ENCODE assay signal across 10 mouse cellular contexts in the genomic region with DNA sequence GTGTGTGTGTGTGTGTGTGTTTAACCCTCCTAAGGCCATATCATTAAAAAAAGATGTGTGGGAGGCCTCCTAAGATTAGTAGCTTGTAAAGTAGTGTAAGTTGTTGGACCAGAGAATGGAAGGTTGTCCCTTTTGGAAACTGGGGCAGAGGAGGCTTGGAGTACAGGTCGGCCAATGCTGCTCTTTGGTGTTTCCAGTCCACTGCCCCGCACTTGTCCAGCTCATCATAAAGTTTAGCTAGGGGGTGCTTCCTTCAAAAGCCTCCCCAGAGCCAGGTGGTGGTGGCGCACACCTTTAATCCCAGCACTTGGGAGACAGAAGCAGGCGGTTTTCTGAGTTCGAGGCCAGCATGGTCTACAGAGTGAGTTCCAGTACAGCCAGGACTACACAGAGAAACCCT. TPM values are rescaled to one million over a fixed set of nuclear protein-coding genes. Genes with fewer than 3 reads are reported as not detected.
DNase-seq lines count a peak whose midpoint lies in the region; ATAC-seq and TF ChIP-seq lines count a peak whose summit lies in the region.
"Had no signal": no experiment of that assay in that cellular context is flagged by ENCODE, and none has a peak within 500 bp of the region (broad histone marks: within the 10 kb centered on the region; RNA-seq: fewer than 3 reads in every experiment).

No protein-coding gene starts in this region.

- H3K27ac ChIP-seq in lung, postnatal 0 days (ENCODE audit: low read length) = peak overlapping the region; percentile 90
- no peak overlapping the region for H3K27ac ChIP-seq in hindbrain, embryonic 14.5 days
- H3K27ac ChIP-seq in limb, embryonic 15.5 days = peak overlapping the region; percentile 90
- peak overlapping the region; percentile 72 for H3K27ac ChIP-seq in stomach, embryonic 16.5 days (ENCODE audit: low read length)

- peak overlapping the region; percentile 85 for H3K4me2 ChIP-seq in lung, postnatal 0 days (replicated peaks; ENCODE audit: low read depth, low read length)
- H3K4me2 ChIP-seq in hindbrain, embryonic 14.5 days (replicated peaks) = peak overlapping the region; percentile 55
- peak overlapping the region; percentile 65 for H3K4me2 ChIP-seq in limb, embryonic 15.5 days
- peak overlapping the region; percentile 66; the same call in 1 of the 2 replicates for H3K4me2 ChIP-seq in stomach, embryonic 16.5 days (ENCODE audit: low read depth, low read length)

- H3K9ac ChIP-seq in lung, postnatal 0 days (replicated peaks; ENCODE audit: low read depth) = no peak overlapping the region
- H3K9ac ChIP-seq in hindbrain, embryonic 14.5 days = no peak overlapping the region
- no peak overlapping the region for H3K9ac ChIP-seq in limb, embryonic 15.5 days
- no peak overlapping the region; the same call in 1 of the 2 replicates for H3K9ac ChIP-seq in stomach, embryonic 16.5 days (ENCODE audit: low read length)

- no peak overlapping the region; the same call in 1 of the 2 replicates for H3K4me3 ChIP-seq in lung, postnatal 0 days (ENCODE audit: low read depth, low read length)
- H3K4me3 ChIP-seq in hindbrain, embryonic 14.5 days (replicated peaks; ENCODE audit: low read length) = 0 out of 2 replicates have a peak overlapping the region, but pooled peaks have one; percentile 70
- peak overlapping the region; percentile 64 for H3K4me3 ChIP-seq in limb, embryonic 15.5 days
- peak overlapping the region; percentile 62 for H3K4me3 ChIP-seq in stomach, embryonic 16.5 days (replicated peaks; ENCODE audit: low read length)

- no peak for ATAC-seq in lung, postnatal 0 days
- ATAC-seq in hindbrain, embryonic 14.5 days (ENCODE audit: low FRiP score) = no peak
- no peak for ATAC-seq in limb, embryonic 15.5 days (ENCODE audit: insufficient number of reproducible peaks, low FRiP score, low TSS enrichment, low read depth)
- ATAC-seq in stomach, embryonic 16.5 days (ENCODE audit: insufficient read depth, low FRiP score) = no peak
- no peak for ATAC-seq in granulocyte monocyte progenitor cell, adult 5-6 weeks (replicated peaks; ENCODE audit: poor library complexity, severe bottlenecking)

- DNase-seq in lung, postnatal 0 days (ENCODE audit: low spot score) = no peak
- DNase-seq in lung, postnatal 36 days = no peak
- no peak for DNase-seq in hindbrain, embryonic 14.5 days (ENCODE audit: low spot score)
- DNase-seq in spleen, postnatal 10 days (ENCODE audit: low spot score in 2 of 2) = no peak
- DNase-seq in adipocyte (ENCODE audit: low spot score) = no peak
- DNase-seq: cerebellum, adult 8-10 months had no signal

- H3K4me1 ChIP-seq in lung, postnatal 0 days (ENCODE audit: insufficient read depth, low read depth, low read length) = peaks cover 7% of the 10 kb centered on the region; the same call in 1 of the 2 replicates
- 0 out of 2 replicates have a peak, but pooled peaks cover 4% of the 10 kb centered on the region for H3K4me1 ChIP-seq in hindbrain, embryonic 14.5 days (replicated peaks; ENCODE audit: control insufficient read depth, insufficient read depth, low read length)
- peaks cover 35% of the 10 kb centered on the region for H3K4me1 ChIP-seq in limb, embryonic 15.5 days
- H3K4me1 ChIP-seq in stomach, embryonic 16.5 days (ENCODE audit: control insufficient read depth, insufficient read depth, low read length) = peaks cover 5% of the 10 kb centered on the region; the same call in 1 of the 2 replicates

- no peaks in the 10 kb centered on the region for H3K36me3 ChIP-seq in lung, postnatal 0 days (ENCODE audit: insufficient read depth, low read length)
- H3K36me3 ChIP-seq in hindbrain, embryonic 14.5 days (replicated peaks; ENCODE audit: control insufficient read depth, insufficient read depth) = no peaks in the 10 kb centered on the region
- no peaks in the 10 kb centered on the region for H3K36me3 ChIP-seq in limb, embryonic 15.5 days
- H3K36me3 ChIP-seq in stomach, embryonic 16.5 days (ENCODE audit: control insufficient read depth, insufficient read depth, low read length) = no peaks in the 10 kb centered on the region

- 91% methylated on average over 5 of the region's 5 CpGs for WGBS in lung, postnatal 0 days
- 90% methylated on average over 5 of the region's 5 CpGs for WGBS in hindbrain, embryonic 14.5 days
- 75% methylated on average over 5 of the region's 5 CpGs for WGBS in limb, embryonic 15.5 days
- WGBS in stomach, embryonic 16.5 days = 84% methylated on average over 5 of the region's 5 CpGs

- TF ChIP-seq EP300 in lung, postnatal 0 days (IDR thresholded peaks at IDR 0.05) = no peak

- H3K27me3 ChIP-seq in lung, postnatal 0 days (replicated peaks; ENCODE audit: insufficient read depth, low read length) = no peaks in the 10 kb centered on the region
- H3K27me3 ChIP-seq in hindbrain, embryonic 14.5 days (ENCODE audit: control insufficient read depth, insufficient read depth, low read length) = no peaks in the 10 kb centered on the region
- H3K27me3 ChIP-seq in limb, embryonic 15.5 days = no peaks in the 10 kb centered on the region
- H3K27me3 ChIP-seq in stomach, embryonic 16.5 days (ENCODE audit: control insufficient read depth, insufficient read depth, low read length) = no peaks in the 10 kb centered on the region

- no peak for TF ChIP-seq CTCF in lung, postnatal 0 days (IDR thresholded peaks at IDR 0.05)

- H3K9me3 ChIP-seq in lung, postnatal 0 days (ENCODE audit: low read length) = no peaks in the 10 kb centered on the region
- no peaks in the 10 kb centered on the region for H3K9me3 ChIP-seq in hindbrain, embryonic 14.5 days (ENCODE audit: control insufficient read depth, low read length)
- H3K9me3 ChIP-seq in limb, embryonic 15.5 days = no peaks in the 10 kb centered on the region
- no peaks in the 10 kb centered on the region for H3K9me3 ChIP-seq in stomach, embryonic 16.5 days (replicated peaks; ENCODE audit: control insufficient read depth, low read length)

RNA-seq across cellular contexts. Expression of a gene that starts 0.8 kb away (rescaled TPM):
- polyA plus RNA-seq in lung, postnatal 0 days (2015; fragmentation: Nextera tagmentation; extraction: Ambion mirVana) = 3.8 and 5.0 TPM in 2 replicates
- polyA plus RNA-seq in hindbrain, embryonic 14.5 days (2014; fragmentation: Nextera tagmentation; extraction: Ambion mirVana) = 1.2 and 1.3 TPM in 2 replicates
- 0.51 and 1.1 TPM in 2 replicates for polyA plus RNA-seq in limb, embryonic 15.5 days (2015; fragmentation: Nextera tagmentation; extraction: Ambion mirVana)
- 0.32 and 0.61 TPM in 2 replicates for polyA plus RNA-seq in stomach, embryonic 16.5 days (2015; fragmentation: Nextera tagmentation; extraction: Ambion mirVana)
- not detected in 2 replicates for total RNA-seq in granulocyte monocyte progenitor cell, adult 5-6 weeks (2014; fragmentation: Nextera tagmentation)
- not detected in 2 replicates for total RNA-seq in granulocyte monocyte progenitor cell, adult 5-6 weeks (2017)
- total RNA-seq: monocyte, adult 5-6 weeks had no signal

RNA-seq across cellular contexts. Expression of a gene that starts 1.0 kb away (rescaled TPM):
- polyA plus RNA-seq in lung, postnatal 0 days (2015; fragmentation: Nextera tagmentation; extraction: Ambion mirVana) = 23.5 and 27.6 TPM in 2 replicates
- 10.0 and 11.6 TPM in 2 replicates for polyA plus RNA-seq in hindbrain, embryonic 14.5 days (2014; fragmentation: Nextera tagmentation; extraction: Ambion mirVana)
- 10.0 and 12.4 TPM in 2 replicates for polyA plus RNA-seq in limb, embryonic 15.5 days (2015; fragmentation: Nextera tagmentation; extraction: Ambion mirVana)
- polyA plus RNA-seq in stomach, embryonic 16.5 days (2015; fragmentation: Nextera tagmentation; extraction: Ambion mirVana) = 14.2 and 14.6 TPM in 2 replicates
- 3.7 and 5.1 TPM in 2 replicates for total RNA-seq in granulocyte monocyte progenitor cell, adult 5-6 weeks (2014; fragmentation: Nextera tagmentation)
- 0.36 and 4.8 TPM in 2 replicates for total RNA-seq in granulocyte monocyte progenitor cell, adult 5-6 weeks (2017)
